Mouse (Mus musculus) stomach, postnatal 0 days (tissue): ENCODE results near the gene Nfatc4.

Experiments used
- CTCF ChIP-seq: IDR thresholded peaks from 2 replicates; pipeline ENCODE4 v1.5.1; 2016; ENCODE audit warnings: antibody characterized with exemption, low read depth, mild to moderate bottlenecking, moderate library complexity
- EP300 ChIP-seq: optimal IDR thresholded peaks from 2 replicates; pipeline ENCODE3; 2016; ENCODE audit warnings: antibody characterized with exemption

- no peak for TF ChIP-seq EP300
- no peak for TF ChIP-seq CTCF
Observed at GRCm38 (mm10) chr14:55795380-55796163, 27.4 kb upstream of the Nfatc4 start.
